Mouse (Mus musculus) adrenal gland, postnatal 4 days (tissue): ENCODE measurements around the gene Cytip. TPM values are rescaled to one million over a fixed set of nuclear protein-coding genes. Genes with fewer than 3 reads are reported as not detected.
A peak's percentile ranks its signal among the peaks of the same experiment; 100 is the strongest.

Experiments
- DNase-seq, 2 experiments: peaks; one replicate each; pipeline ENCODE4 v3.0.0; 2021 to 2022; ENCODE audit warnings: low spot score in 2 of 2, mixed read lengths in 2 of 2
- long read RNA-seq, 2 experiments: library from polyadenylated mRNA; stranded (forward); transcript quantifications; one replicate each; pipeline ENCODE4 v2.0.0; 2021
- total RNA-seq, 2 experiments: library from RNA; stranded (reverse); gene quantifications; 2 replicates each; pipeline ENCODE4 v1.2.3; 2021

Gene Cytip
- total RNA-seq, result 1 to 10 TPM; 7.4 to 8.1 TPM
- long read RNA-seq, experiment 1, result 0 reads
- long read RNA-seq, experiment 2, full-length matches to known transcripts, result 6 of 10 reads
- long read RNA-seq, experiment 2, partial matches to known transcripts, result 0 of 10 reads
- long read RNA-seq, experiment 2, other reads (novel, unspliced or antisense), result 4 of 10 reads

DNA sequence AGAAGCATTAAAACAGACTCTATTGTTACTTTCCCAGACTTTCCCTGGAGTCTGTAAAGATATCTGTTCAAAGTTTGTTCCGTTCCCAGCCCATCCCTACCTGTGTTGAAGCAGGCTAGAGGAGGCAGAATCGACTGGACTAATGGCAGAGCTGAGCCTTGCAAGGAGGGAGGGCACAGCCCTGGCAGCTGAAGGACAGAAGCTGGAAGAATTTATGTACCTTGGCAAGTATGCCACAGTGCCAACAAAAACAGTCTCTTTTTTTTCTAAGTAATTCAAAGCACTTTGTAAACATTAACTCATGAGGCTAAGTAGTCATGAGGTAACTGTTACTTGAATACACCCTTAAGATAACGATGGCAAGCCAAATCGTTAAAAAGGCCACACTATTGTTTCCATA lies at the start of gene Cytip:
Gene Cytip (minus strand): TSS at position 187 of the 400 bp plus-strand sequence.
- no peak for DNase-seq

DNA sequence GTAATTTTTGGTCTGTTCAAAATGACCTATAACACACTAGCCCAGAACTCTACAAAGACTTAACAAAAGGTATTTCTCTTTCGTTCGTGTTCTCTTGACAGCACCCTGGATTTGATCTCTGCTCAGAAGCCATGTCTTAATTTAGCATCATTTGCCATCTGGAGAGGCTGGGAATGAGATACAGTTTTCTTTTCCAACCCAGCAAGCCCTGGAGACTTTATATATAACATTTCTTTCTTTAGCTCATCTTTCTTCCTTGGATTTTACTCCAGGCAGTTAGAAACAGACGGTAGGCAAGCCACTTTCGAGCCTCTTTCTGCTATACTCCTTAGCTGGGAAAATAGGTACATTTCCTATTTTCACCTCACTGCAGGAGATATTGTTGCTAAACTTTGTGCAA lies 45.3 kb upstream of the Cytip start:
- DNase-seq, result no peak

DNA sequence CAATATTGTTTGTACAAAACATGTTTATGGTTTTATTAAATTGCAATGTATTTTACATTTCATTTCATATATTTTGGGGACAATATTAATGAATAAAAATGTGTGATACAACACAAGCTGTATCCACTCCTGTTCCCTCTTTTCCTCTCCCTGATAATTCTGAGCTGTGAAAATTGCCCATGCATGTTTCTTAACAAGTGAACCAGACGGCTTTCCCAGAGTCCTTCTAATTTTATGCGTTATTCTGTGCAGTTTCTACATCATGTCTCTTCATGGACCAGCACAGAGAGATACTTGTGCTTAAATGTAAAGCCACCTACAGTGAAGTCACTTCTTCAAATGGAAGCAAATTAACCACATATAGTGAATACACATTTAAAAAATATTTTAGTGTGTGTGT lies 42.2 kb upstream of the Cytip start:
- DNase-seq, result no peak

DNA sequence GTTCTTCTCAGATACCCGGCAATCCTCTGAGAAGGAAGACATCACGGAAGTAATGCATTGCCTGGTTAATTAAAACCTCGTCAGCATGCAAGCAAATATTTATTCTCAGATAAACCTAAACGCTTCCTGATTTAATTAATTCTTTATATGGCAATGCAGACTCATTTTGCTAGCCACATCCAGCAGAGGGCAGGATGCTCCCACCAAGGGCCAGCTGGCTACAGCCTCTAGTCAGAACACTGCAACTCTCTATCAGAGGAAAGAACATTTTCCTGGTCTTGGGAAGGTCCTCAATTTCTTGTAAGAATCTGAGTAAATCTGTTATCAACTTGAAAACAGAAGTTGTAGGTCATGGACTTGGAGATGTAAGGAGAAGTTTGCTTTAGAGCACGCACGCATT lies 4.1 kb upstream of the Cytip start:
- DNase-seq, result peak in 1 of 2 experiments; percentile 22

DNA sequence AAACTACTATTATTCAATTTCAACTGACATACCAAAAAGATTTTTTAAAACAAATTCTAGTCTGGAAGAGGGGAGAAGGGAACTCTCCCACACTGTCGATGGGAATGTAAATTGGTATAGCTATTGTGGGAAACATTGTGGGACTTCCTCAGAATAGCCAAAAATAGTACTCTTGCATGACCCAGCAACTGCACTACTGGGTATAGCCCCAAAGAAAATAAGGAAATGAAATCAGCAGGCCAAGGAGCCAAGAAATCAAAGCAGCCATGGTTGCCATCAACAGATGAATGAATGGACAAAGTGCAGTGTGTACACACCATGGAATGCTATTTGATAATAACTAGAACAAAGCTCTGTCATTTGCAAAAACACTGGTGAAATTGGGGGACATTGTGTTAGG lies 1.5 kb upstream of the Cytip start:
- no peak for DNase-seq

DNA sequence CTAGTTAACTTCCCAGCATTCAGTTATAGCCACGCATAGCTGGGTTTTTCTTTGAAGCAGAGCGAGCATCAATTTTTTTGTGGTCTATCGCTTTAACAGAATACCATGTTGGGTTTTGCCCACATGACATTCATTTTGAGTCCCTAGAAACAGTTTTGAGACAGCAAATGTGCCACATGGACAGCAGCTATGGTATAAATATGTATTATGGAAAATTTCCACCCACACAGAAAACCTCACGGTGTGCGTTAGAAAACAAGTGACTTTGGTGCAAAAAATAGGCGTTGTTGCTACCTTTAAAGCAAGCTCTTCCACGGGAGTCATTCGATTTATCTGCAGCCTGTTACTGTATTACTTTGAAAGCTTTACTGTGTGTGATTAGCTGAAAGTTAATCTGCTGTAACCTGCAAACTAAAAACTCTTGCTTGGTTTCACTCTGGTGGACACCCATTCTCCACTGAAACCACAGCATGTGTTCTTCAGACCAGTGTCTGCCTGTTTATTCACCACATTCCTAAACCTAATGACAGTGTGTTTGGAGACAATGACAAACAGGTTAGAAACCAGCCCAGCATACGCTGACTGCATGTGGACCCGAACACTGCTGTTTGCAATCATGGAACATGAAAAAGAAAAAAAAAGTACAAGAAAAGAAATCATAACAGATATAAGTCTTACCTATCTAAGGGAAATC lies 763 bp downstream of the Cytip start:
- no peak for DNase-seq

DNA sequence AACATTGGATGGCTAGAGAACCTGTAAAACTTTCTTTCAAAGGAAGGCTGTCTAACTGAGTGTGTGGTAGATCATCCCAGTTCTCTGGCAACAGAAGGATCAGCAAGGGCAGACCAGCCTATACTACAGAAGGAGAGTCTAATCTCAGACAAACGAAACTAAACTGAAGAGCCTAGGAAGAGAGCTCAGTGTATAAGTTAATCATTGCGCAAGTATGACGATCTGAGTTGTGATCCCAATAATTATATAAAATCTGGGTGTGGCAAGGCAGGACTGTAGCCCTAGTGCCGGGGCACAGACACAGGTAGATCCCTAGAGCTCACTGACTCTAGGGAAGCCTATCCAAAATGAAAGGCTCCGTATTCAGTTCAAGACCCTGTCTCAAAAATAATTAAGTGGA lies 3.2 kb downstream of the Cytip start:
- DNase-seq, result no peak

DNA sequence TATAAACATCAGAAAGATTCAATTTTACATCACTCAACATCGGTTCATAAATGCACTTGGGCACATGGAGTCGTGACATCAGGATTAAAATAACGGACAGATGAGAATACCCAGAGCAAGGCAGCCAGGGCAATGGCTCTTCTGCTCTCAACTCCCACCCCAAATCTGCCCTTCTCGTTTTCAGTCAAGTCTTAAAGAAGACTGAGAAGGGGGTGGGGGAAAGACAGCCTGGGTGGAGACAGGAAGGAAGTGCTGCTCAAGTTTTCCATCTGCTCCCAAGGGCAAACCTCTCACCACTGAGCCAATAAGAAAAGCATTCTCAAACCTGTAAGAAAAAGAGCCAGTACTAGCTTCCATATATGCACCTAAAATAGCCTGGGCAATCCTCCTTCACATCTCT lies 5.8 kb downstream of the Cytip start:
- DNase-seq, result no peak

DNA sequence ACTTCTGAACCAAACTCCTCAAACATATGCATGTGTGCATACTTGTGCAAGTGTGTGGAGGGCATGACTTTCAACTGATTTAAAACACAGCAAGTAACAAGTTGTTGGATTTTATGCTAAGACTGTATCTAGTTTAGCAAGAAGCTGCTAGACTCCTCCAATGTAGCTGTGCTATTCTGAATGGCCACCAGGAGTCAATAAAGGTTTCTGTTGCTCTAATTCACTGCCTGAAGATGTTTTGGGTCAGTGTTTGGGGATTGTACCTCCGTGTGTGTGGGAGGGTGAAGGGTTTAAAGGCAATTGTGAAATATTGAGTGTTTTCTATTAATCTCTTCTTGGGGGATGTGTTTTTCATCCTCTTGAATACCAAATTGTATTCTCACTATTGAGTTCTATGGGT lies 6.4 kb downstream of the Cytip start:
- DNase-seq, result no peak

DNA sequence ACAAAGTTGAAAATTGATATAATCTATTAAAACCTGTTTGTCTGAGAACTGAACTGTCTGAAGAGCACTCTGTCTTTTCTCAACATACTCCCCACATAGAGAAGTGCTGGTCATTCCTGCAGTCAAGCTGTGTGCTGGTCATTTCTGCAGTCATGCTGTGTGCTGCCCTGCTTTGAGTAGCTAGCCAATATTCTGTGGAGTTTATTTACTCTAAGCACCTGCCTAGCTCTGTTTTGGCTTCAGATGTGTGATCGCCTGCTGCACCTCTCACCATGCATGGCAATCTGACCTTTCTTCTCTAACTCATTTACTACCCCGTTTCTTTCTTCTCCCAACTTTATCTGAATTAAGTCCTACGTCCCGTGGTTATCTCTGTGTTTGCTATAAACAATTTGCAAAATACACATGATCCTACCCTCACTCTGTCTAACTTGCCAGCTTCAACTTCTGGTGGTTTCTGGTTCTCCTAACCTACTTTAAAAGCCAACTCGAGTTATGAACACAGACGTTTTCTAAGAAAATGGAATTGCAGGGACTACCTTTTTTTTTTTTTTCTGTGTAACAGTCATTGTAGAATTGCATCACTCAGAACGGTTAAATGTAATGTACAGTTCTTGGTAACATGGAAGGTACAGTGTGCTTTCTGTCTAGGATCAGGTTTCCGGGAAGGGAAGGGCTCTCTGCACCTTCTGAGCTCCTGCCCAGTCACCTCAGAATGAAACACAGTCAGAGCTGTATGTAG lies 7.9 kb downstream of the Cytip start:
- DNase-seq, result no peak

DNA sequence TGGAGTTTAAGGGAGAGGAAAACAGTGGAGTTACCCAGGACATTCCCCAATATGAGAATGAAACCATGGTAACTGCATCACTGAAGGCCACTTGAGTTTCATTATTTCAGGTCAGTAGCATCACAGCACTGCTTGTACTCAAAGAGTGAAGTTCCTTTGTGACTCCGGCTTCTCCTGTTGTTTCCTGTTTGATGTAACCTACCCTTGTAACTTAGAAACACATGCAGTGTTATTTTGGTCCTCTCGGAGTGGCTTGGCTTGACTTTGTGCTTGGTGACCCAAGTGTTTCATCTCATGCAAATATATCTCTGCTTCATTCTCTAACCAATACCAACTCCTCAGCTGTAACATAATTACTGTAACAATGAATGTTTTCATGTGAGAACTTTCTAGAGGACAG lies 11.1 kb downstream of the Cytip start:
- no peak for DNase-seq

DNA sequence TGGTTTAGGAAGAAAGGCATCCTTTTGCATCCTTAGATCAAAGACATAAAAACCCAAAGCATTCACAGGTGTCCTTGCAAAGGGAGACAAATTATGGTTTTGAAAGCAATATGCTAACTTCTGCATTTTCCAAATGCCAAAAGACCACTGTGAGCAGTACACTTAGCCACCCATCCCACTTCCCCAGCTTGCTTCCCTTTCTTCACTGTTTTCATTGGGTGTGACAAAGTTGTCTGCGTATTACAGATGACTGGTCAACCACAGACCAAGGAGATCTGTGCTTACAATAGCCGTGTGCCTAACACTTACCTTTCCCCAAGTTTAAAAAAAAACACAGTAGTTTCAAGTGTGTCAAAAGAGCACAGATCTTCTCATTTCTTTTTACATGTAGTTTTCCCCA lies 11.7 kb downstream of the Cytip start:
- no peak for DNase-seq

DNA sequence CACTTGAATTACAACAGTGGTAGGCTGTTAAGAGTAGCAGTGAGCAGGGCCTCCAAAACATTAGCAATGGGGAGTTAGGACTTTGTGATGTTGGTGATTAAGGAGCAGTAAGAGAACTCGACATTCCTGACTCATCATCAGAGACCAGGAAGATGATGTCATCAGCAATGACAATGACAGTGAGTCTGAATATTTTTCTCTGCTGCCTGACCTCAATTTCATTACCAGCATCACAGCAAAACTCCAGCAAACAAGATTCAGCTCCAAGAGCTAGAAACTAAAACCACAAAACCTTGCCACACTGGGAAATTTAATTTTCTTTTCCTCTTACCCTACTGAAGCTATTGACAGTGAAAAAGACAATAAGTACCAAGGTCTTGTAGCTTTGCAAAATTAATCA lies 14.6 kb downstream of the Cytip start:
- DNase-seq, result no peak

DNA sequence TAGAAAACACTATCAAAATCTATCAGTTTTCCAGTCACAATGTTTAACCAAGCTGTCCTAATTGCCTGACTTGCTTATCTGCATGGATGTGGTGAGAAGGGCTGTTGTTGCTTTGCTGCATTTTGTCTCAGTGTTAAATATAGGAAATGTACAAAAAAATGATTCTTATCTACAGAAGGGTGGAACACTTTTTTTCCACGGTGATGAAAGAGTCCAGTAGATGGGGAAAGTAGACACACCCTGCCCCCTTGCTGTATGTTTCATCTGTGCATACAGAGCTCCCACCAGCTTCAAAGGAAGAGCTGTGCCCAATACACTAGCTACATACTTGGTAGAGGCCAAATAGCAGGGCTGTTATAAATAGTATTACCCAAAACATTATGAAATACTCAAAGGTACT lies 16.3 kb downstream of the Cytip start:
- DNase-seq, result no peak

DNA sequence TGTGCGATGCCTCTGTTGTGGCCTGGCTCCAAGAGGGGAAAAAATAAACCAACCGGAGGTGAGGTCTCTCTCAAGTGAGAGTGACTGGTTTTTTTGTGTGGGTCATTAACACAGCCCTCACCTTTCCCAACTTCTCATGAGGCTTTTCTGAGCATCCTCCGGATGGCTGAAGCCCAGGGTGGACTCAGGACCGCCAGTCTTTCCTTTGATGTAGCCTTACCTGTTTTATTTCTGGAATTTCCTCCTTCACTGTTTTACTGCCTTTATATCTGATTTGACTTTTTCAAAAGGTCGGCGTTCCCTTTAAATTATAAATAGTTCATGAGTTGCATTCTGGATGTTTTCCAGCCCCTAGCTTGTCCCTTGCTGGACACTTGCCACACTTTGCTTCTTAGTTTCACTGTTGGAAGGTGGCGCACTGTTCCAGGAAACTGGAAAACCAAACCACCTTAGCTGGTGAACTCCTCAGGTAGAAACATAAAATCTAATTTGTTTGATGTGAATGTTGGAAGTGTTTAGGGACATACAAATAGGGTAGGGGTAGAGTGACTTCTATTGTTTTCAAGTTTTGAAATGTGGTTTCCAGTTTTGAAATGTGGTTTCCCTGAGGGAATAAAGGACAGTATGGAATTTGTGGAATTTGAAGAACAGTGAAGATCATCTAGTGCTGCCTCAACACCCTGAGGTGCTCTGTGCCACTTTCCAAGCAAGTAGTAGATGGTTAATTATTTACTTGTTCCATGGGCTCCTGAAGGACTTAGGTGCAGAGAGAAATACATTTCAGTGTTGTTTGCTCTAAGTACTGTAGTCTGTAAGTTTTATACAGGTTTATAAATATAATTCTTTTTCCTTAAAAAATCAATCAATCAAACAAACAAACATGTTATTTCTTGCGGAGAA lies 19.7 kb downstream of the Cytip start:
- DNase-seq, result no peak

DNA sequence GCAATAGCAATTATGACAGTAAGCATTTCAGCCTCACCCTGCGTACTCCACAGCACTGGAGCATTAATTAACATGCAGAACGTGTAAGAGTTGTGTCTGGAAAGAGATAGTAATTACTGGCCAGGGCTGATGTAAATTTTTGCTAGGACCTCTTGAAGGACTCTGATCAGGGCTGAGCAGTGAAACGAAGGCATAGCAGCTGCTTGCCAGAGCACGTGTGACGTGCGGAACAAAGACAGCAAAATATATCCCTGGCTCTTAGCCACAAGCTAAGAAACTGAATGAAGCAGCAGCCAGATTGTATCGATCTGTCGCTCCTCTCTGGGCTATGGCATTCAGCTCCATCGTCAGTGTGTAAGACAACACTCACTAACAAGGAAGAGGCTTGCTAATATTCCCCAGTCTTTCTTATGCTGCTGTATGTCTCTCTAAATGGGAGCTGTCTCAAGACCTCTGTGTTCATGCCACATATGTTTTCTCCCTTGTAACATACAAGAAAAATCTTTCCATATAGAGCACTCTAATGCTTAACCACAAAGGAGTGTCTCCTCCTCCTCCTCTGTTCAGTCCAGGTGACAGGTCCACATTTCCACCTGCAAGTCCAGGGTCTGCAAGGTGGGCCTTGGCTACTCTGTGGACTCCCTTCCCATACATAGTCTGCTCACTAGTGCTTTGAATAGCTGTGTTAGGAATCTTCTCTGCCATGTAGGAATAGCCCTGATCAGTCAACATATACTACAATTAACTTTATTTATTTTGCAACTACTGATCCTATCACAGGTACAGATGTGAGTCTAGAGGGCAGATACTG lies 20.7 kb downstream of the Cytip start:
- no peak for DNase-seq

DNA sequence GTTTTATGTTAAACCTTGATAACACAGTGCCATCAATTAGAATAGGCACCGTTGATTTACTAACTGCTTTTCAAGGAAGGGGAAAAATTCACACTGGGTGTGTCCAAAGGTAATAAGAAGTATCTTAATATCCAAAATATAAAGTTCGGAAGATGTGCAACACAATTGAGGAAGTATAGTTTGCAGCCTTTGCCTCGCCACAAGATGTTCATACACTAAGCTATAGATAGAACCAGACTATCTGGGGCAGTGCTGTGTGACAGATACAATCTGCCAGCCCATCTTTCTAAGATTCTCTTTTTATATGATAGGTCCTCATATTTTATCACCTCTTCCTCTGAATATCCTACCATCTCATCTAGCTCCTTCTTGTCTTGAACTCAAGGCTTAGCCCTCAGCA lies 22.4 kb downstream of the Cytip start:
- DNase-seq, result no peak

DNA sequence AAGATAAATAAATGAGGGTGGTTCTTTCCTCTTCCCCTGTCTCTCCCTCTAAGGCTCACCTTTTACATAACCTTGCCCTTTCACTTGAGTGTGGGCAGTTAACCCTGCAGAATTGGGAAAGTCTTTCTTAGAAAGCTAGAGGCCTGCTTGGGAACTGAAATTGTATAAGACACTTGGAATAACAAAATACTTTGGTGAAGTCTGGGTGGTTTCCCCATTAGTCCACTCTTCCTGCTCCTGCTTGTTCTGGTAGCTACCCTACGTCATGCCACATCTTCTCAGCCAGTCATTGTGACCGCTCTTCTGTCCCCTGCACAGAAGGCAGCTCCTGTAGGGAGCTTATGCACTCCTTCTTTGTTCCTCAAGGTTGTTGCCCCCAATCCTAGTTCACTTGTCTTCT lies 26.2 kb downstream of the Cytip start:
- no peak for DNase-seq

DNA sequence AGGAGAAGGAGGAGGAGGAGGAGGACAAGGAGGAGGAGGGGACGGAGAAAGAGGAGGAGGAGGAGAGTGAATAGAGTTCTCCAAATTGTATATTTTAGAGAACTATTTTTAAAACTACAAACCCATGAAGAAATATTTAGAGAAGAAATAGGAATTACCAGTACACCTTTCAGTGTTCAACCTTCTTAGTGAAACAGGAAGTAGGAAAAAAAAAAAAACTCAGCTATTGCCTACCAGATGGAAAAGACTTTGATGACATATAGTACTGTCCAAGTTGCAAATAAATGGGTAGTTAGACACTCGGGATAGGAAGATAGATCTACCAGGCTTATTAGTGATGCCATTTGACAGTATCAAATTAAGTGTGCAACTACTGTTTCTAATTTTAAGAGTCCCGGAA lies 27.7 kb downstream of the Cytip start:
- DNase-seq, result no peak

DNA sequence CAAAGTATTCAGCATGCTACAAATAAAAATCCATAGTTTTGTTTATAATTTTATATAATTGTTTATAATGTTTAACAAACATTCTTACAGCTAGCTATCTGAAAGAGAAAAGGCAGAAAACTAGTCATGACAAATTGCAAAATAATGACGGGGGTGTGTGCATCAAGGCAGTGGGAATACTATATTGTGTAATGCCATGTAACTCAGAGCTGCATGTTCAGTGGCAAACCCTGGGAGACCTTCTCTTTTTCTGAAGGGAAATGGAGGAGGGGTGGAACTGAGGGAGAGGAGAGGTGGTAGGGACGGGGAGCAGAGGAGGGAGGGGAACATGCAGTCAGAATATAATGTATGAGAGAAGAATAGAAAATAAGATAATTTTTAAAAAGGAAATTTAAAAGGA lies 28.6 kb downstream of the Cytip start:
- no peak for DNase-seq
